Mouse (Mus musculus) heart, postnatal 0 days (tissue): ENCODE measurements around the gene Zfp184. TPM values are rescaled to one million over a fixed set of nuclear protein-coding genes. Genes with fewer than 3 reads are reported as not detected.

Experiments used
- ATAC-seq: fragments of 200-750 bp; cut with Nextera tagmentation; 2 replicates; pipeline ENCODE4 v1.8.0; 2017; ENCODE audit warnings: low read depth, moderate number of reproducible peaks, moderate library complexity; ENCODE audit not compliant: insufficient read depth
- DNase-seq: peaks from one replicate; pipeline ENCODE4 v3.0.0-alpha.2; 2016; ENCODE audit warnings: low spot score
- H3K27ac ChIP-seq: fragments of 300-500 bp; sonication (generic); 2 replicates; pipeline ENCODE4 v1.5.1; 2014; ENCODE audit warnings: low read depth, mild to moderate bottlenecking
- H3K27me3 ChIP-seq: fragments of 300-500 bp; sonication (generic); 2 replicates; pipeline ENCODE4 v1.6.1; 2014; ENCODE audit warnings: low read length, mixed read lengths; ENCODE audit not compliant: control insufficient read depth, insufficient read depth
- H3K36me3 ChIP-seq: fragments of 300-500 bp; sonication (generic); replicated peaks from 2 replicates; pipeline ENCODE4 v1.6.1; 2014; ENCODE audit warnings: low read length, mixed read lengths; ENCODE audit not compliant: control insufficient read depth, insufficient read depth
- H3K4me1 ChIP-seq: fragments of 300-500 bp; sonication (generic); 2 replicates; pipeline ENCODE4 v1.6.1; 2014; ENCODE audit warnings: antibody characterized with exemption; ENCODE audit not compliant: control insufficient read depth, insufficient read depth
- H3K4me2 ChIP-seq: fragments of 300-500 bp; sonication (generic); 2 replicates; pipeline ENCODE4 v1.6.1; 2014; ENCODE audit warnings: low read depth, mild to moderate bottlenecking, low read length, moderate library complexity
- H3K4me3 ChIP-seq: fragments of 300-500 bp; sonication (generic); 2 replicates; pipeline ENCODE4 v1.5.1; 2014; ENCODE audit warnings: low read depth, low read length
- H3K9ac ChIP-seq: fragments of 300-500 bp; sonication (generic); replicated peaks from 2 replicates; pipeline ENCODE4 v1.6.1; 2014; ENCODE audit warnings: low read depth, low read length, mixed read lengths
- H3K9me3 ChIP-seq: fragments of 300-500 bp; sonication (generic); replicated peaks from 2 replicates; pipeline ENCODE4 v1.6.1; 2016; ENCODE audit warnings: low read length; ENCODE audit not compliant: control insufficient read depth
- CTCF ChIP-seq: IDR thresholded peaks from 2 replicates; pipeline ENCODE4 v1.5.1; 2016; ENCODE audit warnings: antibody characterized with exemption, control low read depth, low read depth
- EP300 ChIP-seq: IDR thresholded peaks from 2 replicates; pipeline ENCODE4 v1.6.1; 2016; ENCODE audit warnings: antibody characterized with exemption, low read depth
- WGBS: fragments of 180-500 bp; shearing (Covaris S2); extraction: QIAGEN DNeasy Blood & Tissue Kit; methylation state at CpG from one replicate; pipeline ENCODE4 v1.1.7; 2014; 5-methylcytosine and 5-hydroxymethylcytosine counted together
- polyA plus RNA-seq: library from polyadenylated mRNA; unstranded; fragments of >200 nt; fragmentation: Nextera tagmentation; extraction: Ambion mirVana; gene quantifications from 2 replicates; pipeline ENCODE4 v1.2.1, GENCODE M21; 2015
- total RNA-seq: library from RNA; depleted of rRNA; stranded (reverse); fragments of >200 nt; gene quantifications from 2 replicates; pipeline ENCODE4 v1.2.3, GENCODE M21; 2014; ENCODE audit warnings: low replicate concordance

Zfp184 gene
- total and polyA plus RNA-seq, 2 experiments from 2014 or later: 1.7 to 2.6 TPM

DNA sequence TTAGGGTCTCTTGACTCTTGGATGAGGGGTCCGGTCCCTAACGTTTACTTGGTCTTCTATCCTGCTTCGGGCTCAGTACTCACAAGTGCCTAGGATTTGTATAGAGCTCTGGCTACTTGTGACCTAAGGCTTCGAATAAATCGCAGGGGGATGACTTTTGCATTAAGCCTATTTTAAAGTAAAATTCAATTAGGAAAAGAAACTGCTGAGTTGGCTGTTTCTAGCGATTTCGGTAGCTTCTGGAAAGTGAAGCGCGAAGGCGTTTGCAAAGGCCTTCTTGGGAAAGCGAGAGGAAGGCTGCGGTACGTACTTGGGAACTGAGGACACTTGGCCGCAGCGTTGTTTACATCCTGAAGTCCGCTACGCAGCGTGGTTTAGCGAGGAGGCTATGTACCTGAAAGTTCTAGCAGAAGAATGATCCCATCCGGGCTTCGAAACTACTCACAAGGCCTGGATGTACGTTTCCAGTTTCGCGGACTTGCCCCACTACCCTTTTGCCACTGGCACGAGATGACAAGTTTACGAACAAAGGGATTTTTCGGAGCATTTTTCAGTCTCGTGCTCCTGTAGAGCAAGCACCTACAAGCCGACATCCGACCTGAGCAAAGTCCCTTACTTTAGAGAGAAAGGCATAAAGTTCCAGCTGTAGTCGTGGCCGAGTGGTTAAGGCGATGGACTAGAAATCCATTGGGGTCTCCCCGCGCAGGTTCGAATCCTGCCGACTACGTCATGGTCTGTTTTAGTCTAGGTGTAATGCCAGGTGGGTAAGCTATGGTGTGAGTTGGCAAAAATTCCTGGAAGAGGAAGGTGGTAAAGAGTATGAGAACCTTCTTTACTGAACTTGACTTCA, 26.1 kb upstream of the Zfp184 start:
- DNase-seq: no peak

GRCm38 (mm10) chr13:21919836-21920431, 25.0 kb upstream of the Zfp184 start:
- no peak overlapping the region for H3K27ac ChIP-seq
- TF ChIP-seq EP300: no peak
- TF ChIP-seq CTCF: no peak
- WGBS: 13% methylated on average over 11 of the region's 11 CpGs
- no peaks in the 10 kb centered on the region for H3K36me3 ChIP-seq
- no peak overlapping the region for H3K4me2 ChIP-seq
- no peaks in the 10 kb centered on the region for H3K4me1 ChIP-seq
- DNase-seq (no peak), ATAC-seq (no peak)
- peaks cover 24% of the 10 kb centered on the region for H3K27me3 ChIP-seq
- H3K4me3 ChIP-seq: no peak overlapping the region
- H3K9me3 ChIP-seq: no peaks in the 10 kb centered on the region
- no peak overlapping the region for H3K9ac ChIP-seq

More for the DNA sequence above, 26.1 kb upstream of the Zfp184 start:
- H3K27me3 ChIP-seq: peaks cover 24% of the 10 kb centered on the region
- peak overlapping the region; percentile 56 for H3K4me2 ChIP-seq
- H3K27ac ChIP-seq: no peak overlapping the region
- 0 out of 2 replicates have a peak, but pooled peaks have one; percentile 44 for ATAC-seq
- H3K4me1 ChIP-seq: 0 out of 2 replicates have a peak, but pooled peaks cover 6% of the 10 kb centered on the region
- no peak overlapping the region; the same call in 1 of the 2 replicates for H3K9ac ChIP-seq
- 3% methylated on average over 38 of the region's 38 CpGs for WGBS
- H3K4me3 ChIP-seq: peak overlapping the region; percentile 36
- TF ChIP-seq EP300: no peak
- TF ChIP-seq CTCF: no peak
- H3K36me3 ChIP-seq: no peaks in the 10 kb centered on the region
- no peaks in the 10 kb centered on the region for H3K9me3 ChIP-seq

DNA sequence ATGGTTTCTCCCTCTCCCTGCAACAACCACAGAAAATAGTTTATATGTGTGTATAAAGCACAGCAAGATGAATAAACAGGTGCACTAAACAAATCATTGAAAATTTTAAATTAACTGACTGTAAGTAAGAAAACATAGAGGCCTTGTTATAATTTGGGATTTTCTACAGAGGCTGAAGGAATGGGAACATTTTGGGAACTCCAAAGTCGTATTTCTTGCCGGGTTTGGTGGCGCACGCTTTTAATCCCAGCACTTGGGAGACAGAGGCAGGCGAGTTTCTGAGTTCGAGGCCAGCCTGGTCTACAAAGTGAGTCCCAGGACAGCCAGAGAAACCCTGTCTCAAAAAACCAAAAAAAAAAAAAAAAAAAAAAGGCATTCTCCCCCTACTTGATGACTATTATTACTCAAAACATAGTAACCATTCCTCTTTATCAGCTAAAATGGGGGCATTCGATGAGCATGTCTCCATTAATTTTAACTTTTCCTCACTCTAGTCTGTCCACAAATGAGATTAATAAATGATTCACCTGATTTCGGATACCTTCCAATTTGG, 24.1 kb upstream of the Zfp184 start:
- H3K9me3 ChIP-seq: no peaks in the 10 kb centered on the region
- no peak overlapping the region for H3K4me2 ChIP-seq
- no peaks in the 10 kb centered on the region for H3K36me3 ChIP-seq
- ATAC-seq: no peak
- DNase-seq: no peak
- H3K9ac ChIP-seq: no peak overlapping the region
- peaks cover 18% of the 10 kb centered on the region for H3K27me3 ChIP-seq
- WGBS: 48% methylated on average over 8 of the region's 8 CpGs
- no peak overlapping the region for H3K27ac ChIP-seq
- H3K4me3 ChIP-seq: no peak overlapping the region
- H3K4me1 ChIP-seq: no peaks in the 10 kb centered on the region
- TF ChIP-seq EP300 (no peak), CTCF (no peak)

DNA sequence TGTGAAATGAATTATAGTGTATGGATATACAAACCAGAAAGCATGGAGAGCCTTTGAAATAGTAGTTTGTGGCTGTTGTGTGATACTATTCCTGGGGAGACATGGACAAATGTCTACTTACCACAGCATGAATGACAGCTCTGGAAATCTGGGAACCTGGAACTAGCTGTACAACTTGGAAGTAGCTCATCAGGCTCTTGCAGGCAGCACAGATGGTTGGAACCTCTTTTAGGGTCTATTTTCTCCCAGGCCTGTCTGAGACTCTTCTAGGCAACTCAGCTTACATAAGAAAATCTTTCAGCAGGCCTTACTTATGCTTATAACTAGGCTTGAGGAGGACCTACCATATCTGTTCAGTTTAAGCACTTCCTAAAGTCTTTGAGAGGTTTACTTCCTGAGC, 21.5 kb upstream of the Zfp184 start:
- H3K4me3 ChIP-seq: no peak overlapping the region
- no peaks in the 10 kb centered on the region for H3K4me1 ChIP-seq
- no peak overlapping the region for H3K9ac ChIP-seq
- H3K36me3 ChIP-seq: no peaks in the 10 kb centered on the region
- TF ChIP-seq CTCF (no peak), EP300 (no peak)
- no peak overlapping the region for H3K4me2 ChIP-seq
- no peaks in the 10 kb centered on the region for H3K9me3 ChIP-seq
- no peaks in the 10 kb centered on the region for H3K27me3 ChIP-seq
- ATAC-seq: no peak
- no peak for DNase-seq
- H3K27ac ChIP-seq: no peak overlapping the region

DNA sequence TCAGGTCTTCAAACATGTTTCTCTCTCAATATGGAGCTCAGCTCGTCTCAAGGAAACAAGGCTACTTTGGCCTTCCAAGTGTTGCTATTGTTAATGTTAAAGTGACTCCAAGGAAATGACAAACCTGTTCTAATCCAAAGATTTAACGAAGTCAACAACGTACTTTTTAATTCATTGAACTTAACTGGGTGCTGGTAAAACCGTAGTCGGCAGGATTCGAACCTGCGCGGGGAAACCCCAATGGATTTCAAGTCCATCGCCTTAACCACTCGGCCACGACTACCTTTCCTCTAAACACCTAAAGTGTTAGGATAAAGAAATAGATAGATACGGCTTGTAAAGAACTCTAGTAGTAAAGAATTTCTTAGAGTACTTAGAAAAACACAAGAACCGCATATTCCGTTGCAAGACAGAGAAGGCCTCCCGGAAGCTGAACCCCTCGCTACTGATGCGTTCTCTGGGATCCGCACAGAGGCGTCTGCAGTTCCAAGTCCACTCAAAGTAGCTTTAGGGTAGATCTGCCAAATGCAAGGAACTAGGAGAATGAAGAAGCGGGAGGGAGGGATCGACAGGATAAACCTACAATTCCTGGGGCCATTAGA, 20.1 kb upstream of the Zfp184 start:
- ATAC-seq: no peak
- Histone ChIP-seq H3K27ac (no peak overlapping the region), H3K36me3 (no peaks in the 10 kb centered on the region), H3K4me2 (no peak overlapping the region), H3K9ac (no peak overlapping the region), H3K27me3 (no peaks in the 10 kb centered on the region), H3K4me3 (no peak overlapping the region), H3K9me3 (no peaks in the 10 kb centered on the region), H3K4me1 (no peaks in the 10 kb centered on the region)
- WGBS: 22% methylated on average over 21 of the region's 21 CpGs
- no peak for DNase-seq
- TF ChIP-seq EP300 (no peak), CTCF (no peak)
